ENCODE assay signal across 12 mouse cellular contexts in genomic region chr6:93848942-93849790, GRCm38 (mm10).
A peak's percentile ranks its signal among the peaks of the same experiment; 100 is the strongest.
DNase-seq lines count a peak whose midpoint lies in the region; ATAC-seq lines count a peak whose summit lies in the region.
"Had no signal": no experiment of that assay in that cellular context is flagged by ENCODE, and none has a peak within 500 bp of the region (broad histone marks: within the 10 kb centered on the region; RNA-seq: fewer than 3 reads in every experiment).

No protein-coding gene starts in this region.

- 61% methylated on average over 7 of the region's 7 CpGs for WGBS in limb, embryonic 12.5 days
- WGBS in limb, embryonic 10.5 days = 63% methylated on average over 7 of the region's 7 CpGs
- 40% methylated on average over 7 of the region's 7 CpGs for WGBS in embryonic facial prominence, embryonic 15.5 days
- 13% methylated on average over 7 of the region's 7 CpGs for WGBS in hindbrain, embryonic 16.5 days
- WGBS in neural tube, embryonic 14.5 days = 19% methylated on average over 7 of the region's 7 CpGs

- no peak for ATAC-seq in limb, embryonic 12.5 days (ENCODE audit: insufficient number of reproducible peaks, insufficient read depth, low FRiP score, low TSS enrichment, low read depth)
- peak; percentile 51; the same call in 1 of the 2 replicates for ATAC-seq in embryonic facial prominence, embryonic 15.5 days (ENCODE audit: insufficient number of reproducible peaks, low FRiP score, low TSS enrichment, low read depth)
- ATAC-seq in hindbrain, embryonic 16.5 days = 0 out of 2 replicates have a peak, but pooled peaks have one; percentile 31
- ATAC-seq in neural tube, embryonic 14.5 days (ENCODE audit: low read depth) = peak; percentile 34; the same call in 1 of the 2 replicates
- ATAC-seq: activated CD4-positive, CD25-positive, alpha-beta regulatory T cell, adult 4 months had no signal

- no peaks in the 10 kb centered on the region for H3K9me3 ChIP-seq in limb, embryonic 12.5 days
- no peaks in the 10 kb centered on the region for H3K9me3 ChIP-seq in limb, embryonic 10.5 days (replicated peaks)
- H3K9me3 ChIP-seq in embryonic facial prominence, embryonic 15.5 days (replicated peaks) = no peaks in the 10 kb centered on the region
- H3K9me3 ChIP-seq in hindbrain, embryonic 16.5 days (ENCODE audit: control insufficient read depth, low read length) = no peaks in the 10 kb centered on the region
- no peaks in the 10 kb centered on the region for H3K9me3 ChIP-seq in neural tube, embryonic 14.5 days (ENCODE audit: control insufficient read depth, low read length)

- DNase-seq in limb, embryonic 10.5 days (ENCODE audit: low spot score) = no peak
- no peak for DNase-seq in thymus, postnatal 4 days
- DNase-seq in right cerebral cortex, postnatal 10 days (ENCODE audit: low spot score in 2 of 2) = no peak
- DNase-seq in thymus, postnatal 0 days (ENCODE audit: low spot score) = no peak
- DNase-seq: lung, adult 2 months; thymus, adult 2 months had no signal

- no peaks in the 10 kb centered on the region for H3K27me3 ChIP-seq in limb, embryonic 12.5 days
- H3K27me3 ChIP-seq in limb, embryonic 10.5 days (ENCODE audit: low read depth, poor library complexity, severe bottlenecking) = no peaks in the 10 kb centered on the region
- H3K27me3 ChIP-seq in embryonic facial prominence, embryonic 15.5 days = no peaks in the 10 kb centered on the region
- no peaks in the 10 kb centered on the region for H3K27me3 ChIP-seq in hindbrain, embryonic 16.5 days (replicated peaks; ENCODE audit: control insufficient read depth, insufficient read depth, low read length)
- no peaks in the 10 kb centered on the region for H3K27me3 ChIP-seq in neural tube, embryonic 14.5 days (ENCODE audit: control insufficient read depth, insufficient read depth, low read length)

- 0 out of 2 replicates have a peak overlapping the region, but pooled peaks have one; percentile 46 for H3K27ac ChIP-seq in limb, embryonic 12.5 days
- no peak overlapping the region for H3K27ac ChIP-seq in limb, embryonic 10.5 days
- H3K27ac ChIP-seq in embryonic facial prominence, embryonic 15.5 days (replicated peaks) = no peak overlapping the region
- H3K27ac ChIP-seq in hindbrain, embryonic 16.5 days (ENCODE audit: low read depth, low read length) = peak overlapping the region; percentile 36; the same call in 1 of the 2 replicates
- peak overlapping the region; percentile 34 for H3K27ac ChIP-seq in neural tube, embryonic 14.5 days (ENCODE audit: low read depth, low read length)
- H3K27ac ChIP-seq: kidney, postnatal 0 days had no signal

- no peak overlapping the region for H3K4me3 ChIP-seq in limb, embryonic 12.5 days (replicated peaks)
- no peak overlapping the region for H3K4me3 ChIP-seq in limb, embryonic 10.5 days
- H3K4me3 ChIP-seq in embryonic facial prominence, embryonic 15.5 days (replicated peaks) = no peak overlapping the region
- H3K4me3 ChIP-seq in hindbrain, embryonic 16.5 days (ENCODE audit: low read length) = no peak overlapping the region
- no peak overlapping the region for H3K4me3 ChIP-seq in neural tube, embryonic 14.5 days (ENCODE audit: low read depth, low read length)

- no peak overlapping the region for H3K9ac ChIP-seq in limb, embryonic 12.5 days (replicated peaks)
- no peak overlapping the region for H3K9ac ChIP-seq in embryonic facial prominence, embryonic 15.5 days
- H3K9ac ChIP-seq in hindbrain, embryonic 16.5 days (ENCODE audit: low read depth, low read length) = no peak overlapping the region
- H3K9ac ChIP-seq in neural tube, embryonic 14.5 days (replicated peaks; ENCODE audit: low read depth, low read length) = no peak overlapping the region

- H3K4me1 ChIP-seq in limb, embryonic 12.5 days (replicated peaks) = peaks cover 23% of the 10 kb centered on the region
- peaks cover 20% of the 10 kb centered on the region for H3K4me1 ChIP-seq in limb, embryonic 10.5 days
- peaks cover 21% of the 10 kb centered on the region for H3K4me1 ChIP-seq in embryonic facial prominence, embryonic 15.5 days
- peaks cover 31% of the 10 kb centered on the region for H3K4me1 ChIP-seq in hindbrain, embryonic 16.5 days (ENCODE audit: control insufficient read depth, insufficient read depth, low read depth, low read length)
- H3K4me1 ChIP-seq in neural tube, embryonic 14.5 days (ENCODE audit: control insufficient read depth, insufficient read depth, low read length) = peaks cover 13% of the 10 kb centered on the region

- H3K36me3 ChIP-seq in limb, embryonic 12.5 days = no peaks in the 10 kb centered on the region
- no peaks in the 10 kb centered on the region for H3K36me3 ChIP-seq in limb, embryonic 10.5 days
- no peaks in the 10 kb centered on the region for H3K36me3 ChIP-seq in embryonic facial prominence, embryonic 15.5 days
- no peaks in the 10 kb centered on the region; the same call in 1 of the 2 replicates for H3K36me3 ChIP-seq in hindbrain, embryonic 16.5 days (ENCODE audit: control insufficient read depth, insufficient read depth, low read length)
- H3K36me3 ChIP-seq in neural tube, embryonic 14.5 days (ENCODE audit: control insufficient read depth, insufficient read depth, low read length) = no peaks in the 10 kb centered on the region

- H3K4me2 ChIP-seq in limb, embryonic 12.5 days = no peak overlapping the region
- H3K4me2 ChIP-seq in embryonic facial prominence, embryonic 15.5 days (replicated peaks) = no peak overlapping the region
- H3K4me2 ChIP-seq in hindbrain, embryonic 16.5 days (ENCODE audit: low read length) = no peak overlapping the region
- H3K4me2 ChIP-seq in neural tube, embryonic 14.5 days (ENCODE audit: low read depth, low read length) = no peak overlapping the region

Comparison
In these comparisons a context has a peak if more than half of its experiments do, and no peak if none do; other contexts are left out.
1. H3K27ac ChIP-seq: peak in limb, embryonic 12.5 days (single experiment), hindbrain, embryonic 16.5 days (single experiment) and neural tube, embryonic 14.5 days (single experiment); none in limb, embryonic 10.5 days (single experiment) and embryonic facial prominence, embryonic 15.5 days (single experiment).